Mouse (Mus musculus): ENCODE data around the gene Calhm6. TPM values are rescaled to one million over a fixed set of nuclear protein-coding genes. Genes with fewer than 3 reads are reported as not detected.

Gene Calhm6
- 0.05 TPM for polyA plus RNA-seq (2012; fragmentation: generic; extraction: Trizol)

DNA sequence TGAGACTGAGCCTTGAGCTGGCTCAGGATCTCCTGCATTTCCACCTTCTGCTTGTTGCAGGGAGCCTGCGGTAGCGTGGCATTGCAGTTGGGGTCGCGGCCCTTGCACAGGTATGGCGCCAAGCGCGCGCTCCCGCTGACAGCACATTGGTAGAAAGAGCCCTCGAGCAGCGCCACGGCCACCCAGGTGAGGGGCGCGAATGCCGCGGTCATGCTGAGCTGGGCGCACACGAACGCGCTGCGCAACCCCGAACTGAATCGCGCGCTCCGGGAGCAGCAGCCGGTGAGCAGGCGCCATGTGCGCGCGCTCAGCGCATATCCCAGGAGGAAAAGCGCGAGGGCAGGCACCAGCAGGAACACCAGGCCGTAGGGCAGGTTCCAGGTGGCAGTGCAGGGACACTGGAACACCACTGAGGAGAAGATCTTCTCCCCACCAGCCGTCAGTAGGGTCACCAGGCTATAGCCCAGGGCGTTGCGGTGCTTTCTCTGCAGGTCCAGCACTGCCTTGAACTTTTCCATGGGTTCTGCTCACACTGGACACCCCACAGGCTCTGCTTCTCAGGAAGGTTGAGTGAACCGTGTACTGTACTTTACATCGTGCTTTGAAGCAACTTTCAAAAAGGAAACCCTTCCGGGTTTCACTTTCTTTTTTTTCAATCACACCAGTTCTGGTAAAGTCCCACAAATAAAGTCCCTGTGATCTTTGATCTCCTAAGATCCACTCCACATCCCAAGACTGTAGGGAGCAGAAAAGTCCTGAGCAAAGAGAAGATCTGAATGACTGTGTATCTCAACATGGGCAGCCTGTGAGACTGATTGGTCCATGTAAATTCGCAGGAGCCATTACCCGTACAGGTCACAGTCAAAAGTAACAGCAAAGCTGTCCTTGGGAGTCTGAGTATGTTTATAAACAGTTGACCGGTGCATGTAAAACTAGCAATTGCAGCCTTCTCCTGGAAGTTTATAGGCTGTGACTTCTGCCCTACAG is at the start of gene Calhm6:
Gene Calhm6, minus strand, starts transcription at position 593 of the 987 bp plus-strand sequence.
- H3K36me3 ChIP-seq (ENCODE audit: control insufficient read depth, insufficient read depth): no peaks in the 10 kb centered on the region
- H3K4me3 ChIP-seq: no peak within 1 kb of the TSS
- H3K4me2 ChIP-seq (ENCODE audit: low read depth): no peak within 1 kb of the TSS

DNA sequence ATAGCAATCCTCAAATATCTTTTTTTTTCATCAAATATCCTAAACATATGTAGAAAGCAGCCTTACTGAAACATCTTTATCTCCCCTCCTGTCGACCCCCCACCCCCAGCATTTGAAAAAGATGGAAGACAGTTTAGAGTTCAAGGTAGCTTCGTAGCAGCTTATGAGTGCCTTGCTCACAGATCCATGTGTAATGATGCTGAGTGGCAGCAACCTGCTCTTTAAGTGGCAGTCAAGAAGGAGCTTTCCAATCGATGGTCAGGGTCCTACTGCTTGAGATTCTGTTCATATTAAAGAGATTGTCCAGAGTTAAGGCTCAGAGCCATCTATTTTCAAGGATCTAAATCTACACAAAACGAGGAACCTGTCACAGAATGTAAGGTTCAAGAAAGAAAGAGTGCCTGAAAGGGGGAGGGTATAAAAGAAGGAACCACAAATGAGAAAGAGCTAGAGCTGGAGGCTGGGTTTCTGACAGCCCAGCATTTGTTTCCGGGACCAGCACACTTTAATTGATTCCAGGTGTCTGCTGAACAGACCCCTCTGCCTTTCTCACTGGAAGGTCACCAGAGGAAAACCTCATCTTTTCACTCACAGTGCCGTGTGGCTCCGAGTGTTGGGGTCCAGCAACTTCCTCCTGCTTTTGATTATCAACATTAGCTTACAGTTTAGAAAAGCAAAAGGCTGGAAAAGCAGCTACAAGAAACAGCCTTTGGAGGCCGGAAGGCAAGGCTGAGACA is 48.3 kb upstream of the Calhm6 start:
- H3K36me3 ChIP-seq (ENCODE audit: control insufficient read depth, insufficient read depth): peaks cover 2% of the 10 kb centered on the region
- TF ChIP-seq MYOD1 (IDR thresholded peaks at IDR 0.05; ENCODE audit: control insufficient read depth in 1 of 3, insufficient read length in 2 of 3, low read depth in 2 of 3): no peak
- TF ChIP-seq REST (IDR thresholded peaks at IDR 0.05; ENCODE audit: insufficient read depth, insufficient read length): no peak
- TF ChIP-seq E2F4 (IDR thresholded peaks at IDR 0.05; ENCODE audit: insufficient read depth): no peak
- no peak for TF ChIP-seq CEBPB (IDR thresholded peaks at IDR 0.05; ENCODE audit: insufficient read depth, poor library complexity, severe bottlenecking)
- TF ChIP-seq USF1 (IDR thresholded peaks at IDR 0.05; ENCODE audit: low read depth): no peak
- no peak for TF ChIP-seq POLR2A (IDR thresholded peaks at IDR 0.05; ENCODE audit: insufficient read length, low read depth)
- TF ChIP-seq TCF3 (IDR thresholded peaks at IDR 0.05; ENCODE audit: insufficient read length, low read depth): no peak
- no peak overlapping the region for H3K4me3 ChIP-seq
- H3K27me3 ChIP-seq (ENCODE audit: control insufficient read depth, insufficient read depth, insufficient read length): no peaks in the 10 kb centered on the region
- peaks cover 11% of the 10 kb centered on the region for H3K79me2 ChIP-seq (ENCODE audit: control insufficient read depth, insufficient read depth)
- H3ac ChIP-seq (ENCODE audit: control insufficient read depth, insufficient read length): no peak overlapping the region
- H3K4me2 ChIP-seq (ENCODE audit: low read depth): no peak overlapping the region

More for the DNA sequence above, at the start of gene Calhm6:
- Histone ChIP-seq H3K27me3 (ENCODE audit: control insufficient read depth, insufficient read depth, insufficient read length) (no peaks in the 10 kb centered on the region), H3K79me2 (ENCODE audit: control insufficient read depth, insufficient read depth) (no peaks in the 10 kb centered on the region), H3ac (ENCODE audit: control insufficient read depth, insufficient read length) (no peak within 1 kb of the TSS)
- TF ChIP-seq USF1 (IDR thresholded peaks at IDR 0.05; ENCODE audit: low read depth) (no peak), CEBPB (IDR thresholded peaks at IDR 0.05; ENCODE audit: insufficient read depth, poor library complexity, severe bottlenecking) (no peak), MYOD1 (IDR thresholded peaks at IDR 0.05; ENCODE audit: control insufficient read depth in 1 of 3, insufficient read length in 2 of 3, low read depth in 2 of 3) (no peak), MYOG (IDR thresholded peaks at IDR 0.05; ENCODE audit: control insufficient read depth in 1 of 3, insufficient read depth in 1 of 3, insufficient read length in 2 of 3, low read depth in 2 of 3) (no peak), REST (IDR thresholded peaks at IDR 0.05; ENCODE audit: insufficient read depth, insufficient read length) (no peak), POLR2AphosphoS2 (IDR thresholded peaks at IDR 0.05; ENCODE audit: insufficient read length, low read depth) (no peak), TCF12 (IDR thresholded peaks at IDR 0.05; ENCODE audit: insufficient read depth, poor library complexity, severe bottlenecking) (no peak), MAX (IDR thresholded peaks at IDR 0.05; ENCODE audit: low read depth) (no peak), E2F4 (IDR thresholded peaks at IDR 0.05; ENCODE audit: insufficient read depth) (no peak)

DNA sequence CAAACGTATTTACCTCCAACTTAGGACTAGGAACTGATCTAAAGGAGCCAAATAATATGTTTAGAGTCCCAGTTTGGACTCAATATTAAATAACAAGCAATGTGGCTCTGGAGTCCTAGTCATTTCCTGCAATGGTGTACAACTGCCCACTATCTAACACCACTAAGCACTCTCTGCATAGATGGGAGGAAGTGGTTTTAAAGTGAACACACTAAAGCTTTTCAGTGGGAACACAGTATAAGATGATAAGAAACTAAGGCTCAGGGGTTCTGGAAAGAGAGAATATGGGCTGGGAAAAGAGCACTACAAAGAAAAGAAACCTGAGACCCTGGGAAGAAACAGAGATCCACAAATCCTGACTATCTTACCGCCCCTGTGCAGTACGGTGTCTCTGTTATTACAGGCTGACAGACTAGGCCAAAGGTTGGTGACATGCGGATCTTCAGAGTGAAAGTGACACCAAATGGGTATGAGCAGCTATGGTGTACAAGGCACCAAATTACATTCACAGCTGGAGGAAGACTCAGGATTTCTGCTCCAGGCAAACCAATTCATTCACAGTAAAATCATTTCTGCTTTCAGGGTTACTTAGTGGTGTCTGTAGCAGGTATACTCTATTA is 45.0 kb upstream of the Calhm6 start:
- Histone ChIP-seq H3K36me3 (ENCODE audit: control insufficient read depth, insufficient read depth) (no peaks in the 10 kb centered on the region), H3K27me3 (ENCODE audit: control insufficient read depth, insufficient read depth, insufficient read length) (no peaks in the 10 kb centered on the region), H3K4me2 (ENCODE audit: low read depth) (no peak overlapping the region), H3K79me2 (ENCODE audit: control insufficient read depth, insufficient read depth) (peaks cover 11% of the 10 kb centered on the region), H3ac (ENCODE audit: control insufficient read depth, insufficient read length) (no peak overlapping the region), H3K4me3 (no peak overlapping the region)
- TF ChIP-seq POLR2A (IDR thresholded peaks at IDR 0.05; ENCODE audit: insufficient read length, low read depth) (no peak), MAX (IDR thresholded peaks at IDR 0.05; ENCODE audit: low read depth) (no peak)

DNA sequence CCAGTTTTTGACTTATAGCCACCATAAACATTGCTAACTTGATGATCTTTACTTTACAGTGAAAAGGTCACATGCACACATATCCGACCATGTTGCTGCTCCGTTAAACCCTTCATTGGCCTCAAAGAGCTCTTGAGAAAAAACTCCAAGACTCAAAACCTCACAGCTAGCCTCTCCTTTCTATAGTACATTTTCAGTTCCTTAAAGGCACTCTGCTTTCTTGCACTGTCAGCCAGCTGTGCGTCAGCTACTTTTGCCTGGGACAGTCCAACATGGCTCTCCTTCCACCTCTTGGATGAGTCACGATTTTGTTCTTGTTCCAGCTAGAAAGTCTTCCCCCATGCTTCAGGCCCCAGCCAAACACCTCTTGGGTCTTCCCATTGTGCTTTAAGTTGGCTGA is 43.9 kb upstream of the Calhm6 start:
- Histone ChIP-seq H3K27me3 (ENCODE audit: control insufficient read depth, insufficient read depth, insufficient read length) (no peaks in the 10 kb centered on the region), H3K79me2 (ENCODE audit: control insufficient read depth, insufficient read depth) (peaks cover 11% of the 10 kb centered on the region), H3ac (ENCODE audit: control insufficient read depth, insufficient read length) (no peak overlapping the region), H3K4me2 (ENCODE audit: low read depth) (no peak overlapping the region), H3K4me3 (no peak overlapping the region), H3K36me3 (ENCODE audit: control insufficient read depth, insufficient read depth) (no peaks in the 10 kb centered on the region)
- TF ChIP-seq POLR2A (IDR thresholded peaks at IDR 0.05; ENCODE audit: insufficient read length, low read depth) (no peak), MAX (IDR thresholded peaks at IDR 0.05; ENCODE audit: low read depth) (no peak), POLR2AphosphoS2 (IDR thresholded peaks at IDR 0.05; ENCODE audit: insufficient read length, low read depth) (no peak), USF1 (IDR thresholded peaks at IDR 0.05; ENCODE audit: low read depth) (no peak), TCF12 (IDR thresholded peaks at IDR 0.05; ENCODE audit: insufficient read depth, poor library complexity, severe bottlenecking) (no peak), E2F4 (IDR thresholded peaks at IDR 0.05; ENCODE audit: insufficient read depth) (no peak), CEBPB (IDR thresholded peaks at IDR 0.05; ENCODE audit: insufficient read depth, poor library complexity, severe bottlenecking) (no peak), SRF (IDR thresholded peaks at IDR 0.05; ENCODE audit: control insufficient read depth, insufficient read length, low read depth) (no peak), TCF3 (IDR thresholded peaks at IDR 0.05; ENCODE audit: insufficient read length, low read depth) (no peak), MYOD1 (IDR thresholded peaks at IDR 0.05; ENCODE audit: control insufficient read depth in 1 of 3, insufficient read length in 2 of 3, low read depth in 2 of 3) (no peak), REST (IDR thresholded peaks at IDR 0.05; ENCODE audit: insufficient read depth, insufficient read length) (no peak), MYOG (IDR thresholded peaks at IDR 0.05; ENCODE audit: control insufficient read depth in 1 of 3, insufficient read depth in 1 of 3, insufficient read length in 2 of 3, low read depth in 2 of 3) (no peak)

Data from myocyte (in vitro differentiated cells).